Mouse (Mus musculus): ENCODE data around the gene Tmem243.

DNA sequence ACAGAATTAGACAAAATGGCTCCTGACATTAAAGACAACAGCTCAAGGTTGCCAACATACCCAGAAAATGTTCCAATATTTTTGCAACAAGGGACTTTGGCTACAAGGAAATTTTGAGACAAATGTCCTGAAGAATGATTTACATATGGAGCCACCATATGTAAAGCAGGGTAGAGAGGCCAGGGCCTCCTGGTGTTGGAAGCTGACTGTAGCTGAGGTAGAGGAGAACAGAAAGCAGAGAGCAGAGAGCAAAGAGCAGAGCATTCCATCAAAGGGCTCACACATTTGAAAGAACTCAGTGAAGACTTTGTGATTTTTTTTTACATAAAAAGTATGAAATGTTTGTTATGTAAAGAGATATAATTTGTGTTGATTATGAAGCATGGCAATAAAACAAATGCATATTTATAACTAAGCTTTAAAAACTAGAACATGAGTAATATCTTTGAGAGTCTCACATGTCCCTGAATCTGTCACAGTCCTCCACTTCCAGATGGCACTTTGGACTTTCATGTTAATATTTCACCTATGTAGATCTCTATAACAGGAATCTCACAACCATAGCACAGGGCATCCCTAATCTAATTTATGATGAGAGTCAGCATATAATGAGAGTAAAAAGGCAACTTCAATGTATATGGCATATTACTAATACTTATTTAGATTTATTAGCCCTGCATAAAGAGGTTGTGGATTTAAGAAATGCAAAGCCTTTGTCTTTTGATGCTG is 20.5 kb upstream of the Tmem243 start:
- TF ChIP-seq CTCF (IDR thresholded peaks at IDR 0.05; ENCODE audit: low read depth) (no peak), EP300 (IDR thresholded peaks at IDR 0.05; ENCODE audit: low read depth) (no peak)

Data from liver, embryonic 14.5 days (tissue).